Mouse (Mus musculus): ENCODE data around the gene Fam129a.

The Fam129a gene

GRCm38 (mm10) chr1:151570981-151571837 is at the start of gene Fam129a:
Gene Fam129a (plus strand): TSS chr1:151571186.
- peak; percentile 64 for DNase-seq

GRCm38 (mm10) chr1:151526701-151527100 is 44.3 kb upstream of the Fam129a start:
- no peak for DNase-seq

- DNase-seq = no peak
Observed at GRCm38 (mm10) chr1:151543796-151544477, 27.0 kb upstream of the Fam129a start.

- DNase-seq = no peak
Observed at GRCm38 (mm10) chr1:151544581-151544980, 26.4 kb upstream of the Fam129a start.

GRCm38 (mm10) chr1:151545571-151545970 is 25.4 kb upstream of the Fam129a start:
- DNase-seq = no peak

GRCm38 (mm10) chr1:151548896-151549610 is 21.9 kb upstream of the Fam129a start:
- DNase-seq = no peak

GRCm38 (mm10) chr1:151549794-151550193 is 21.2 kb upstream of the Fam129a start:
- no peak for DNase-seq

GRCm38 (mm10) chr1:151550587-151551479 is 20.2 kb upstream of the Fam129a start:
- DNase-seq = no peak

GRCm38 (mm10) chr1:151560536-151560935 is 10.4 kb upstream of the Fam129a start:
- DNase-seq = no peak

- no peak for DNase-seq
Observed at GRCm38 (mm10) chr1:151563401-151563800, 7.6 kb upstream of the Fam129a start.

- no peak for DNase-seq
Observed at GRCm38 (mm10) chr1:151563893-151564292, 7.1 kb upstream of the Fam129a start.

- DNase-seq = peak; percentile 92
Observed at GRCm38 (mm10) chr1:151564377-151564776, 6.6 kb upstream of the Fam129a start.

GRCm38 (mm10) chr1:151568682-151569081 is 2.3 kb upstream of the Fam129a start:
- no peak for DNase-seq

- no peak for DNase-seq
Observed at GRCm38 (mm10) chr1:151571838-151572578, 1.0 kb downstream of the Fam129a start.

- DNase-seq = no peak
Observed at GRCm38 (mm10) chr1:151572601-151573320, 1.8 kb downstream of the Fam129a start.

GRCm38 (mm10) chr1:151580200-151580982 is 9.4 kb downstream of the Fam129a start:
- no peak for DNase-seq

- DNase-seq = no peak
Observed at GRCm38 (mm10) chr1:151581454-151581853, 10.5 kb downstream of the Fam129a start.

- DNase-seq = no peak
Observed at GRCm38 (mm10) chr1:151581977-151582376, 11.0 kb downstream of the Fam129a start.

- DNase-seq = no peak
Observed at GRCm38 (mm10) chr1:151583457-151584181, 12.6 kb downstream of the Fam129a start.

- DNase-seq = no peak
Observed at GRCm38 (mm10) chr1:151584182-151584471, 13.1 kb downstream of the Fam129a start.
